Mouse (Mus musculus): ENCODE measurements at regions not wholly inside any gene's neighbourhood (a gene's known extent, or its start where the extent isn't known, plus 50 kb on each side); places are given as distances from the start of the nearest gene placed in this dataset.

DNA sequence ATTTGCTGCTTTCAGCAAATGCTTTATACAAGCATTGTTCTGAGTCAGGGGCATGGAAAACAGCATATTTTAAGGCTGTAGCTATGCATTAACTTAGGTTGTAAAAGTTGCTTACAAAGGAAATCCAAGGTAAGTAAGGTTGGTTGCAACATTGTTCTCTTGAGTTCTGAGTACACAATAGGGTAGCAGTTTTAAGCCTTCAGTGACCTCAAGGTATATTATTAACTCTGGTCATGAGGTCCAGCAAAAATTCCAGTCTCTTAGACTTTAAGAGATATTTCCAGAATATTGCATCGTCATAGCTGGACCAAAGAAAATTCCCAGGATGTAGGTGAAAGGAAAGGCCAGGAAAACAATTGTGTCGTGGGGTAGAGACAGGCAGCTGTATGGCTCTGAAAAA lies 110.8 kb upstream of the Acsl4 start:
- DNase-seq (ENCODE audit: low read depth, low spot score): no peak
- Histone ChIP-seq H3K4me3 (ENCODE audit: insufficient read depth in 1 of 2, low read depth in 1 of 2, low read length in 2 of 2, poor library complexity in 1 of 2, severe bottlenecking in 1 of 2) (no peak overlapping the region), H3K36me3 (ENCODE audit: control insufficient read depth, insufficient read depth, low read length, poor library complexity, severe bottlenecking) (no peaks in the 10 kb centered on the region), H3K27ac (ENCODE audit: insufficient read depth, low read depth, low read length, poor library complexity, severe bottlenecking) (no peak overlapping the region), H3K4me1 (ENCODE audit: control insufficient read depth in 2 of 2, insufficient read depth in 2 of 2, low read length in 2 of 2, poor library complexity in 1 of 2) (no peaks in the 10 kb centered on the region), H3K9me3 (ENCODE audit: control insufficient read depth, insufficient read depth, low read depth, low read length) (no peaks in the 10 kb centered on the region), H3K9ac (ENCODE audit: insufficient read depth, low read depth, low read length, poor library complexity, severe bottlenecking) (no peak overlapping the region)
- in situ Hi-C loops (cut with MboI; ENCODE audit: low sequenced_read_pairs in 2 of 2, unreplicated experiment in 2 of 2): no loop called here
- TF ChIP-seq HCFC1 (IDR thresholded peaks at IDR 0.05; ENCODE audit: borderline replicate concordance, insufficient read depth, low read length) (no peak), MAFK (IDR thresholded peaks at IDR 0.05; ENCODE audit: insufficient read depth, low read depth, low read length) (no peak), CHD2 (IDR thresholded peaks at IDR 0.05; ENCODE audit: low read depth, low read length) (no peak), ZC3H11A (IDR thresholded peaks at IDR 0.05; ENCODE audit: borderline replicate concordance, low read depth, low read length) (no peak), ZNF384 (IDR thresholded peaks at IDR 0.05; ENCODE audit: low read depth, low read length) (no peak)

DNA sequence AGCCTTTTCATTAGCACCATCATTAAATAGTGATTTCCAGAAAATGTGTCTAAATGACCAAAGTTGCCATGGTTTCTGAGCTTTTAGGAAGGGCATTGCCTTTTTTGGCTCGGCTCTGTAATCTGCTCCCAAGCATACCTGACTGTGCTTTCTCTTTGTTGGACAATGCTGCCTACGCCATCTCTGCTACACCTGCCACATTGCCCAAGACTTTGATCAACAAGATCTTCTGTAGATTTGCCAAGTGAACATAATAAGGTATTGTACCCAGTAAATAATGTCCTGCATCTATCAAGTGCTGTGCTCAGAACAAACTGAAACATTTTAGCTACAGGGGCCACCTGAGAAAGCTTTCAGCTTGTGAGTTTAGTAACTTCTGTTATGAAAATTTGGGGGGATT lies 114.6 kb upstream of the Acsl4 start:
- no peaks in the 10 kb centered on the region for H3K4me1 ChIP-seq (ENCODE audit: control insufficient read depth in 2 of 2, insufficient read depth in 2 of 2, low read length in 2 of 2, poor library complexity in 1 of 2)

DNA sequence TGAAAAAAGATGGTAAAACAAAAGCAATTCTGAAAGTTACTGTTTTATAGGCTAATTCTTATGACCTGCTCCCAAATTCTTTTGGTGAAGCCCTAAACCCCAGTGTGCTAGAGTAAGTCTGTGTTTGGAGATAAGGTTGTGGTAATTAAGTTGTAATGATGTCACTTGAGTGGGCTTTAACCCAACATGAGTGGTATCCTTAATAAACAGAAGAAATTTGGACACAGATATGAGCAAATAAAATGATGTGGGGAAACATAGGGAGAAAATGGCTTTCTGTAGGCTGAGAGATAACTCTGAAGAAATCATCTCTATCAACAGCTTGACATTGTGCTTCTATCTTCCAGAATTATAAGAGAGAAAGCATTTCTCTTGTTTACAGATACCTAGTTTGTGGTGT lies 117.1 kb upstream of the Acsl4 start:
- TF ChIP-seq CHD2 (IDR thresholded peaks at IDR 0.05; ENCODE audit: low read depth, low read length): no peak
- no peak for TF ChIP-seq ZNF384 (IDR thresholded peaks at IDR 0.05; ENCODE audit: low read depth, low read length)
- TF ChIP-seq MAFK (IDR thresholded peaks at IDR 0.05; ENCODE audit: insufficient read depth, low read depth, low read length): no peak
- TF ChIP-seq ZC3H11A (IDR thresholded peaks at IDR 0.05; ENCODE audit: borderline replicate concordance, low read depth, low read length): no peak
- no peak for TF ChIP-seq HCFC1 (IDR thresholded peaks at IDR 0.05; ENCODE audit: borderline replicate concordance, insufficient read depth, low read length)
- Histone ChIP-seq H3K27ac (ENCODE audit: insufficient read depth, low read depth, low read length, poor library complexity, severe bottlenecking) (no peak overlapping the region), H3K36me3 (ENCODE audit: control insufficient read depth, insufficient read depth, low read length, poor library complexity, severe bottlenecking) (no peaks in the 10 kb centered on the region), H3K4me1 (ENCODE audit: control insufficient read depth in 2 of 2, insufficient read depth in 2 of 2, low read length in 2 of 2, poor library complexity in 1 of 2) (no peaks in the 10 kb centered on the region), H3K9ac (ENCODE audit: insufficient read depth, low read depth, low read length, poor library complexity, severe bottlenecking) (no peak overlapping the region), H3K4me3 (ENCODE audit: insufficient read depth in 1 of 2, low read depth in 1 of 2, low read length in 2 of 2, poor library complexity in 1 of 2, severe bottlenecking in 1 of 2) (no peak overlapping the region), H3K9me3 (ENCODE audit: control insufficient read depth, insufficient read depth, low read depth, low read length) (no peaks in the 10 kb centered on the region)
- no peak for DNase-seq (ENCODE audit: low read depth, low spot score)
- in situ Hi-C loops (cut with MboI; ENCODE audit: low sequenced_read_pairs in 2 of 2, unreplicated experiment in 2 of 2): no loop called here

More for the DNA sequence above, 114.6 kb upstream of the Acsl4 start:
- in situ Hi-C loops (cut with MboI; ENCODE audit: low sequenced_read_pairs in 2 of 2, unreplicated experiment in 2 of 2): no loop called here
- no peaks in the 10 kb centered on the region for H3K36me3 ChIP-seq (ENCODE audit: control insufficient read depth, insufficient read depth, low read length, poor library complexity, severe bottlenecking)
- H3K27ac ChIP-seq (ENCODE audit: insufficient read depth, low read depth, low read length, poor library complexity, severe bottlenecking): no peak overlapping the region
- H3K4me3 ChIP-seq (ENCODE audit: insufficient read depth in 1 of 2, low read depth in 1 of 2, low read length in 2 of 2, poor library complexity in 1 of 2, severe bottlenecking in 1 of 2): no peak overlapping the region
- H3K9me3 ChIP-seq (ENCODE audit: control insufficient read depth, insufficient read depth, low read depth, low read length): no peaks in the 10 kb centered on the region
- H3K9ac ChIP-seq (ENCODE audit: insufficient read depth, low read depth, low read length, poor library complexity, severe bottlenecking): no peak overlapping the region
- DNase-seq (ENCODE audit: low read depth, low spot score): no peak
- TF ChIP-seq ZNF384 (IDR thresholded peaks at IDR 0.05; ENCODE audit: low read depth, low read length): no peak
- TF ChIP-seq ZC3H11A (IDR thresholded peaks at IDR 0.05; ENCODE audit: borderline replicate concordance, low read depth, low read length): no peak
- no peak for TF ChIP-seq MAFK (IDR thresholded peaks at IDR 0.05; ENCODE audit: insufficient read depth, low read depth, low read length)

DNA sequence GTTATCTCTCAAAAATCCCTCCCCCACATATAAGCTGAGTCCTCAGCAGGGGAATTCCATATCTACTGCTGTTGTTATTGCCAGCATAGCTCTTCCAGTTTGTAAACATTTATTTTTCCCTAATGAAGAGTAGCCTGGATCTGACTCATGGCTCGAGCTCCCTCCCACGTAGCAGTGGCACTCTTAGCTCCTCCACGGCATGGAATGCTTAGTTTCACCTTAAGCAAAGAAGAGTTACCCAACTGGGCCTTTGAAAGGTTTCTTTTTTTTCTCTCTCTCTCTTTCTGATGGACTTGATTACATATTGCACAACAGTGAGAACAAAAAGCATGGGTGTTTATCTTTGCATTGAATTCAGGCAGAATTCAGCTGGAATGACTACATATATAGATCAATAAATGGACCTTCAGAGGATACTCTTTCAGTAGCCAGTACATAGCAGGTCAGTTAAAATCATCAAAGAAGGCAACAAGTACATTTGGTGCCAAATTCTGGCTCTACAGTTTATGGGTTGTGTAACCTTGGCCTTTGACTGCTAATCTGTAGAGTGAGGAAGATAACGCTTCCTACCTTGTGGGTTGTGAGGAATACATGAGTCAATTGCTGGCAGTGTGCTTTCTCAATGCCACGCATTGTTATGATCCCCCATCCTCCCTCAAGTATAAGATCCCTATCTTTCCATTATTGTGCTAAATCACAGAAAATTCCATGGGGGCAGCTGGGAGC lies 126.2 kb upstream of the Acsl4 start:
- DNase-seq (ENCODE audit: low read depth, low spot score): no peak
- H3K4me1 ChIP-seq (ENCODE audit: control insufficient read depth in 2 of 2, insufficient read depth in 2 of 2, low read length in 2 of 2, poor library complexity in 1 of 2): no peaks in the 10 kb centered on the region

More for the DNA sequence above, 126.2 kb upstream of the Acsl4 start:
- Histone ChIP-seq H3K27ac (ENCODE audit: insufficient read depth, low read depth, low read length, poor library complexity, severe bottlenecking) (no peak overlapping the region), H3K9me3 (ENCODE audit: control insufficient read depth, insufficient read depth, low read depth, low read length) (no peaks in the 10 kb centered on the region), H3K36me3 (ENCODE audit: control insufficient read depth, insufficient read depth, low read length, poor library complexity, severe bottlenecking) (no peaks in the 10 kb centered on the region), H3K4me3 (ENCODE audit: insufficient read depth in 1 of 2, low read depth in 1 of 2, low read length in 2 of 2, poor library complexity in 1 of 2, severe bottlenecking in 1 of 2) (no peak overlapping the region), H3K9ac (ENCODE audit: insufficient read depth, low read depth, low read length, poor library complexity, severe bottlenecking) (no peak overlapping the region)
- in situ Hi-C loops (cut with MboI; ENCODE audit: low sequenced_read_pairs in 2 of 2, unreplicated experiment in 2 of 2): no loop called here
- TF ChIP-seq CHD2 (IDR thresholded peaks at IDR 0.05; ENCODE audit: low read depth, low read length) (no peak), ZC3H11A (IDR thresholded peaks at IDR 0.05; ENCODE audit: borderline replicate concordance, low read depth, low read length) (no peak), HCFC1 (IDR thresholded peaks at IDR 0.05; ENCODE audit: borderline replicate concordance, insufficient read depth, low read length) (no peak), MAFK (IDR thresholded peaks at IDR 0.05; ENCODE audit: insufficient read depth, low read depth, low read length) (no peak), ZNF384 (IDR thresholded peaks at IDR 0.05; ENCODE audit: low read depth, low read length) (no peak)
